Mouse (Mus musculus) left cerebral cortex, postnatal 4 days (tissue): ENCODE results near the gene Polr2f. TPM values are rescaled to one million over a fixed set of nuclear protein-coding genes. Genes with fewer than 3 reads are reported as not detected.

Experiments used
- total RNA-seq, 2 experiments: library from RNA; stranded (reverse); gene quantifications; 2 replicates each; pipeline ENCODE4 v1.2.3; 2021

Gene Polr2f
- total RNA-seq, 2 experiments from 2014 or later: 143 to 152 TPM

Other genes starting within 250 kb of the Polr2f start
- gene Gm49510, start 241.3 kb upstream of the Polr2f start, total RNA-seq: not detected
- 1 to 10 TPM; 5.4 to 6.0 TPM for gene Sh3bp1, start 241.2 kb upstream of the Polr2f start, total RNA-seq
- gene Pdxp, start 227.1 kb upstream of the Polr2f start, total RNA-seq: 100 to 1,000 TPM; 107 to 117 TPM
- 10 to 100 TPM; 25.2 to 29.4 TPM for gene Lgals1, start 214.3 kb upstream of the Polr2f start, total RNA-seq
- 10 to 100 TPM; 46.5 to 47.8 TPM for gene Nol12, start 206.1 kb upstream of the Polr2f start, total RNA-seq
- gene Triobp, start 193.3 kb upstream of the Polr2f start, total RNA-seq: 100 to 1,000 TPM in 1 of 2 experiments, 10 to 100 TPM in 1; 98.7 to 106 TPM
- gene H1f0, start 112.6 kb upstream of the Polr2f start, total RNA-seq: 10 to 100 TPM; 84.8 to 94.8 TPM
- 1 to 10 TPM in 1 of 2 experiments, not detected in 1; 1.0 TPM for gene Galr3, start 99.1 kb upstream of the Polr2f start, total RNA-seq
- gene Ankrd54, start 78.1 kb upstream of the Polr2f start, total RNA-seq: 10 to 100 TPM; 25.5 to 27.2 TPM
- 100 to 1,000 TPM; 116 to 122 TPM for gene Eif3l, start 65.8 kb upstream of the Polr2f start, total RNA-seq
- gene Micall1, start 32.1 kb upstream of the Polr2f start, total RNA-seq: 10 to 100 TPM; 61.5 to 66.6 TPM
- 10 to 100 TPM; 12.1 to 13.1 TPM for gene 1700088E04Rik, start 244 bp downstream of the Polr2f start, total RNA-seq
- 10 to 100 TPM; 16.5 to 18.1 TPM for gene Sox10, start 24.2 kb downstream of the Polr2f start, total RNA-seq
- 10 to 100 TPM; 63.3 to 69.7 TPM for gene Pick1, start 88.2 kb downstream of the Polr2f start, total RNA-seq
- 1 to 10 TPM; 1.9 to 2.4 TPM for gene Gm49486, start 88.4 kb downstream of the Polr2f start, total RNA-seq
- gene Slc16a8, start 113.8 kb downstream of the Polr2f start, total RNA-seq: not detected
- 10 to 100 TPM in 1 of 2 experiments, 1 to 10 TPM in 1; 10.0 to 11.3 TPM for gene Baiap2l2, start 144.5 kb downstream of the Polr2f start, total RNA-seq
- 10 to 100 TPM; 24.5 to 25.6 TPM for gene Pla2g6, start 187.4 kb downstream of the Polr2f start, total RNA-seq
- gene Maff, start 205.6 kb downstream of the Polr2f start, total RNA-seq: 1 to 10 TPM; 1.5 to 1.9 TPM